In genomic region chr8:57599813-57600555, GRCm38 (mm10) we compare ENCODE assay signal across 9 mouse cellular contexts. TPM values are rescaled to one million over a fixed set of nuclear protein-coding genes. Genes with fewer than 3 reads are reported as not detected.
DNase-seq lines count a peak whose midpoint lies in the region; ATAC-seq and TF ChIP-seq lines count a peak whose summit lies in the region.
"Had no signal": no experiment of that assay in that cellular context is flagged by ENCODE, and none has a peak within 500 bp of the region (broad histone marks: within the 10 kb centered on the region; RNA-seq: fewer than 3 reads in every experiment).

No protein-coding gene starts in this region.

- 21% methylated on average over 22 of the region's 22 CpGs for WGBS in lung, embryonic 14.5 days
- WGBS in embryonic facial prominence, embryonic 15.5 days, result 21% methylated on average over 22 of the region's 22 CpGs
- 27% methylated on average over 22 of the region's 22 CpGs for WGBS in limb, embryonic 11.5 days

- no peak for TF ChIP-seq CTCF in lung, embryonic 14.5 days (IDR thresholded peaks at IDR 0.05; ENCODE audit: low read depth)

- H3K4me3 ChIP-seq in lung, embryonic 14.5 days (ENCODE audit: low read depth, low read length), result no peak overlapping the region
- H3K4me3 ChIP-seq in embryonic facial prominence, embryonic 15.5 days (replicated peaks), result peak overlapping the region; percentile 10
- H3K4me3 ChIP-seq in limb, embryonic 11.5 days (ENCODE audit: low read depth, low read length), result peak overlapping the region; percentile 9; the same call in 1 of the 2 replicates

- no peaks in the 10 kb centered on the region for H3K27me3 ChIP-seq in lung, embryonic 14.5 days (ENCODE audit: insufficient read depth, low read length)
- no peaks in the 10 kb centered on the region for H3K27me3 ChIP-seq in embryonic facial prominence, embryonic 15.5 days
- no peaks in the 10 kb centered on the region for H3K27me3 ChIP-seq in limb, embryonic 11.5 days (ENCODE audit: control insufficient read depth, insufficient read depth, low read length)

- H3K4me2 ChIP-seq in lung, embryonic 14.5 days, result peak overlapping the region; percentile 48
- peak overlapping the region; percentile 38 for H3K4me2 ChIP-seq in embryonic facial prominence, embryonic 15.5 days (replicated peaks)
- H3K4me2 ChIP-seq in limb, embryonic 11.5 days (ENCODE audit: low read depth, severe bottlenecking), result peak overlapping the region; percentile 26

- no peaks in the 10 kb centered on the region for H3K36me3 ChIP-seq in lung, embryonic 14.5 days (ENCODE audit: insufficient read depth)
- no peaks in the 10 kb centered on the region for H3K36me3 ChIP-seq in embryonic facial prominence, embryonic 15.5 days
- no peaks in the 10 kb centered on the region for H3K36me3 ChIP-seq in limb, embryonic 11.5 days (ENCODE audit: control insufficient read depth, insufficient read depth, low read length)

- H3K27ac ChIP-seq in lung, embryonic 14.5 days (ENCODE audit: low read depth), result no peak overlapping the region
- H3K27ac ChIP-seq in embryonic facial prominence, embryonic 15.5 days (replicated peaks), result no peak overlapping the region
- no peak overlapping the region for H3K27ac ChIP-seq in limb, embryonic 11.5 days (replicated peaks; ENCODE audit: low read depth, low read length)

- ATAC-seq in lung, embryonic 14.5 days (ENCODE audit: insufficient read depth), result peak; percentile 21; the same call in 1 of the 2 replicates
- ATAC-seq in embryonic facial prominence, embryonic 15.5 days (ENCODE audit: insufficient number of reproducible peaks, low FRiP score, low TSS enrichment, low read depth), result 0 out of 2 replicates have a peak, but pooled peaks have one; percentile 11
- ATAC-seq in limb, embryonic 11.5 days (ENCODE audit: insufficient number of reproducible peaks, low FRiP score, low TSS enrichment, low read depth), result no peak

- H3K4me1 ChIP-seq in lung, embryonic 14.5 days (ENCODE audit: insufficient read depth), result no peaks in the 10 kb centered on the region
- H3K4me1 ChIP-seq in embryonic facial prominence, embryonic 15.5 days, result peaks cover 8% of the 10 kb centered on the region; the same call in 1 of the 2 replicates
- H3K4me1 ChIP-seq in limb, embryonic 11.5 days (ENCODE audit: control insufficient read depth, insufficient read depth, low read length), result peaks cover 7% of the 10 kb centered on the region; the same call in 1 of the 2 replicates

- no peak overlapping the region for H3K9ac ChIP-seq in lung, embryonic 14.5 days
- no peak overlapping the region for H3K9ac ChIP-seq in embryonic facial prominence, embryonic 15.5 days
- H3K9ac ChIP-seq in limb, embryonic 11.5 days (ENCODE audit: low read length), result no peak overlapping the region

- no peaks in the 10 kb centered on the region for H3K9me3 ChIP-seq in lung, embryonic 14.5 days (ENCODE audit: low read depth, low read length)
- no peaks in the 10 kb centered on the region for H3K9me3 ChIP-seq in embryonic facial prominence, embryonic 15.5 days (replicated peaks)
- no peaks in the 10 kb centered on the region for H3K9me3 ChIP-seq in limb, embryonic 11.5 days (ENCODE audit: control insufficient read depth, low read length)

- no peak for DNase-seq in lung, embryonic 14.5 days
- no peak for DNase-seq in lung, postnatal 4 days
- no peak for DNase-seq in limb, embryonic 11.5 days (ENCODE audit: low spot score)
- DNase-seq in retina, postnatal 1 day, result peak; percentile 57
- no peak for DNase-seq in frontal cortex, postnatal 36 days (ENCODE audit: low spot score in 2 of 2)
- no peak for DNase-seq in layer of hippocampus, adult 9-10 months (ENCODE audit: low spot score)
- no peak for DNase-seq in gastrocnemius, postnatal 25 days
- DNase-seq: thymus, postnatal 4 days had no signal

RNA-seq across cellular contexts. Expression of gene Galnt7, which starts 52.8 kb away (rescaled TPM):
- polyA plus RNA-seq in lung, embryonic 14.5 days (2014; fragmentation: Nextera tagmentation; extraction: Ambion mirVana), result 14.4 and 15.1 TPM in 2 replicates
- 14.1 and 14.6 TPM in 2 replicates for polyA plus RNA-seq in embryonic facial prominence, embryonic 15.5 days (2015; fragmentation: Nextera tagmentation; extraction: Ambion mirVana)
- polyA plus RNA-seq in limb, embryonic 11.5 days (2014; fragmentation: Nextera tagmentation; extraction: Ambion mirVana), result 18.8 and 22.6 TPM in 2 replicates
- total RNA-seq in gastrocnemius, postnatal 25 days (2021), result 1 to 10 TPM; 2.9 to 3.6 TPM
